Mouse (Mus musculus) thymus, adult 2 months (tissue): ENCODE results near the gene Car14.

Experiments
- CTCF ChIP-seq: fragments of 200-500 bp; IDR thresholded peaks from 2 replicates; pipeline ENCODE4 v1.5.1; 2012; ENCODE audit warnings: mild to moderate bottlenecking, control low read depth, low read length, moderate library complexity, borderline replicate concordance; ENCODE audit not compliant: control insufficient read depth, poor library complexity, insufficient read depth; ENCODE audit errors: extremely low read depth
- POLR2A ChIP-seq: fragments of 200-500 bp; IDR thresholded peaks from 2 replicates; pipeline ENCODE4 v1.6.1; 2012; ENCODE audit warnings: mild to moderate bottlenecking, low read length, control low read depth, moderate library complexity; ENCODE audit not compliant: control insufficient read depth, poor library complexity, insufficient read depth; ENCODE audit errors: extremely low read depth

DNA sequence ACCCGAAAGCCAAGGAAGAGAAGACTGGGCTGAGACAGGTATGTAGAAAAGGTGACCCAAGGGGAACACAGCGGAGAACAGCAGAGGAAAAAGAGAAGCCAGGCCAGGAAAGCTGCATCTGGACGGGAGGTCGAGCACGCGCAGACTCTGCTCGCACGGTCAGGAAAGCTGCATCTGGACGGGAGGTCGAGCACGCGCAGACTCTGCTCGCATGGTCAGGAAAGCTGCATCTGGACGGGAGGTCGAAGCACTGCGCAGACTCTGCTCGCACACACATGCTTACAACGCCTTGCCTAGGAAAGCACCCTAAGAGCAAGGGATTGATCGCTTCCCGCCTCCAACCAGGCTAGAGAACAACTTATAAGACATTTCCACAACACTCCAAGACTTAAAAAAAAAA, 38.9 kb downstream of the Car14 start:
- TF ChIP-seq CTCF, result no peak
- TF ChIP-seq POLR2A, result no peak
